Mouse (Mus musculus): Measurements from ENCODE around the gene Myl6.

Gene Myl6

DNA sequence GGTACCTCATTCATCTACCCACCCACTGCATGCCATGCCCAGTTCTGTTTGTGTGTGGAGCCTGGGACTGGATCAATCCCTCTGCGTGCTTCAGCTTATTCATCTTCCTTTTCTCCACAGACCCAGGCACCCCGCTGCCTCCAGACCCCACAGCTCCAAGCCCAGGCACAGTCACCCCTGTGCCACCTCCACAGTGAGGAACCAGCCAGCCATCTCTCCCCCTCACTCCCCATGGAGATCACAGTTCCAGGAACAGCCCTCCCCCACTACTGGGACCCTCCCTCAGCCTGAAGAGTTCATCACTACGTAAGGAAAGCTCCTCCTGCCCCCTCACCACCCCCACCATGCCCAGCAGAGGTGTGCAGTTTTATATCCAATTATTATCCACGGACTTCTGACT, 5.2 kb downstream of the Myl6 start:
- DNase-seq: no peak

DNA sequence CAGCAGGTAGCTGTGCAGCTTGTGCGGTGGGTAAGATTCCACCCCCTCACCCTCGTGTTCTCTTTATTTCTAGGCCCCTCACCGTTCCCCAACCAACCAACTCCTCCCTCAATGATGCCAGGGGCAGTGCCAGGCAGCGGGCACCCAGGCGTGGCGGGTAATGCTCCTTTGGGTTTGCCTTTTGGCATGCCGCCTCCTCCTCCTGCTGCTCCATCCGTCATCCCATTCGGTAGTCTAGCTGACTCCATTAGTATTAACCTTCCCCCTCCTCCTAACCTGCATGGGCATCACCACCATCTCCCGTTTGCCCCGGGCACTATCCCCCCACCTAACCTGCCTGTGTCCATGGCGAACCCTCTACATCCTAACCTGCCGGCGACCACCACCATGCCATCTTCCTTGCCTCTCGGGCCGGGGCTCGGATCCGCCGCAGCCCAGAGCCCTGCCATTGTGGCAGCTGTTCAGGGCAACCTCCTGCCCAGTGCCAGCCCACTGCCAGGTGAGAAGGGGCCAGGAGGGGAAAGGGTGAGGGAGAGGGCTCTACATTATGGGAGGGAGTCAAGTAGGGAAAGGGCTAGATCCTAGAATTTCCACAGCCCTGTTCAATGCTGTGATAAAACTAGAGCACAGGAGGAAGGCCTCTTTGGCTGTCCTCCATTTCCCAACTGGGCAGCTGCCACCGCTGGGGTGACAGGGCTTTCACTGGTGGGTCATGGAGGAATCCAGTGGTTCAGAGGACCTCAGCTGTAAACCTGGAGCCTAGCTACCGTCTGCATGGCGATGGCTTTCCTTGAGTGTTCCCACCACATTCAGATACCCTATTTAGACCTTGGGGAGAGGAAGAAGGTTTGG, 5.9 kb downstream of the Myl6 start:
- DNase-seq: no peak

DNA sequence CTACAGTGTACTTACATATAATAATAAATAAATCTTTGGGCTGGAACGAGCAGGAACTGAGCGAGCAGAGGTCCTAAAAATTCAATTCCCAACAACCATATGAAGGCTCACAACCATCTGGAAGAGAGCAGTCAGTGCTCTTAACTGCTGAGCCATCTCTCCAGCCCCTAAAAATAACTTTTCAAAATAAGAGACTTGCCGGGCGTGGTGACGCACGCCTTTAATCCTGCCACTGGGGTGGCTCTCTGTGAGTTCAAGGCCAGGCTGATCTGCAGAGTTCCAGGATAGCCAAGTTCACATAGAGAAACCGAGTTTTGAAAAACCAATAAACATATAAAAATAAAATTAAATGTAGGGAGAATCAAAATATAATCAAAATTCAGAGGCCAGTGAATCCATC, 7.6 kb downstream of the Myl6 start:
- no peak for DNase-seq

DNA sequence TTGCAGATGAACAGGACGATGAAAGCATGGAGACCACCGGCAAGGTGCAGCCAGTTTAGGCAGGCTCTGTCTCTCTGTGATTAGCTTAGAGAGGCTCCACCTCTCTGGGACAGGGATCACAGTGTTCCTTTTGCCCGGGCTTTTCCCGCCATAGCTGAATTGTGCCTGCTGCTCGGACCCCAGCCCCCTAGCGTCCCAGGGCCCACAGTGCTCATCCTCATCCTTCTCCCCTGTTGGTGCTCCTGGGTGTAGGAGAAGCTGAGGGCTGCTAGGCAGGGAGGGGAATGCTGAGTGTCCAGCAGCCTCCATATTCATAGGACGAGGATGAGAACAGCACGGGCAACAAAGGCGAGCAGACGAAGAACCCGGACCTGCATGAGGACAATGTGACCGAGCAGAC, 19.6 kb downstream of the Myl6 start:
- no peak for DNase-seq

DNA sequence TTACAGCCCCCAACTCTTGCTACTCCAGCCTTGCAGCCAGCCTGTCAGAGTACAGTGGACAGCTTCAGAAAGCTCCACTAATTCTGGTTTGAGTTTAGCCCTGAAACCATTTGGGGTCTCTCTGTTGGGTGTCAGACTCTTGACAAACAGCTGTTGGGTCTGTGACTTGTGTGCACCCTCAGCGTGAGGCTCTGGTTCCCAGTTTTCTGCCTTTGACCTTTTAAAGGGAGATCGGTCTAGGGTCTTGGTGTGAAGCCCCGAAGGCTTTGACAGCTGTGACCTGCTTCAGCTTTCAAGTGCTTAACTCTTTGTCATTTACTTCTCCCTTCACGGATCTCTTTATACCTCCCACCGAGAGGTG, 33.7 kb downstream of the Myl6 start:
- no peak for DNase-seq

DNA sequence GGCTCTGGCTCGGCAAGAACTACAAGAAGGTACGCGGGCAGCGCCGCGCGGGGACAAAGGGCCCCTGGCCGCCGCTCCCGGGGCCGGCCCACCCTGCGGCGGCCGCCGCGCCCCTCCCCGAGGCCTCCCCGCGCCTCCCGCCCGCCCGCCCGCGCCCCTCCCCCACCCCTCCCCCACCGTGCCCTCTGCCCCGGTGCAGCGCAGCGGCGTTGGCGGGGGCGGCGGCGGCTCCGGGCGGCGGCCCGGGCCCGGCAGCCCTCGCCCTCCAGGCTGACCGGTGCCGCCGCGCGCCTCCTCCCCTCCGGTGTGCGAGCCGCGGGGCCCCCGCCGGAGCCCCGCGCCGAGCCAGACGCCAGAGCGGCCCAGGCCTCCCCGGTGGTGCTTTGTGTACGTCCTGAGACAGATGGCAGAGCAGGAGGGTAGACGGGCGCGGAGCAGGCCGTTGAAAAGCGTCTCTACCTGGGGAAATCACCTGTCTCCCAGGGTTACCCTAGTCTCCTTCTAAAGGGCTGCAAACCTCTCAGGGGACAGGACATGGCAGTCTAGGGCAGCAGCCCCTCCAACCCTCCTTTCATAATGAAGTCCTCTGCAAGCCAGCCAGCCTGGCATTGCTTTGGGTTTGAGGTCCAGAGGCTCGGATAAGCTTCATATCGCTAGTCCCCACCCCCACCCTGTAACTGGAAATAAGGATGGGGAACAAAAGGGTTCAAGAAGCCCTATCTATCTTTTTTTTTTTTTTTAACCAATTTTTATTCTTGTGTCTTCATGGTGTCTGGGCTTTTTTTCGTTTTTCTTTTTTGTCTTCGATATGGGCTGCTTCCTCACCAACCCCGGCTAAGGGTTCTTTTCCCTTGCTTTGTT, 34.3 kb downstream of the Myl6 start:
- DNase-seq: no peak

DNA sequence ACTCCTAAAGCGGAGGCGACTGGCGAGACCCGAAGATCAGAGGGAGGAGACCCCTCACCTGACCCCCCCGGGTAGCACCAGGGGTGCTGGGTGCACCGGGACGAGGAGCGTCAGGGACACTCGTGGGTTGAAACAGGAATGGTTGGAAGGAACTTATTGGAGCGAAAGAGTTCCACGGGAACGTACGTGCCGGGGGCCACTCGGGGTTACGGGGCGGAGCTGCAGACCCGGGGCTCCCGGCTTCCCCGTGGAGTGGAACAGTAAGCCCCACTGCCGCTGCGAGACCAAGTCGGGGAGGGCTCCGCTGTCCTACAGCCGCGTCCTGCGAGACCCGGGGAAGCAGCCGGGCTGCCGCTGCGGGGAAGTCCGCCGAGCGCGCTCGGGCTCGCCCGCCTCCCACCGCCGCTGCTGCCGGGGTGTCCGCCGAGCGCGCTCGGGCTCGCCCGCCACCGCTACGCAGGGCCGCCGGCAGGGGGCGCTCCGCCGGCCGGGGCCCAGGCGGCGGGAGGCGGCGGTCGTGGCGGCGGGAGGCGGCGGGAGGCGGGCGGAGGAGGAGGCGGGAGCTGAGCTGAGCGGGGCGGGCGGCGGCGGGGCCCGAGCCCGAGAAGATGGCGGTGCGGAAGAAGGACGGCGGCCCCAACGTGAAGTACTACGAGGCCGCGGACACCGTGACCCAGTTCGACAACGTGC, 35.1 kb downstream of the Myl6 start, which contains the start of gene Smarcc2:
Gene Smarcc2, plus strand, starts transcription at position 530 of the 690 bp plus-strand sequence.
- peak; percentile 68 for DNase-seq

DNA sequence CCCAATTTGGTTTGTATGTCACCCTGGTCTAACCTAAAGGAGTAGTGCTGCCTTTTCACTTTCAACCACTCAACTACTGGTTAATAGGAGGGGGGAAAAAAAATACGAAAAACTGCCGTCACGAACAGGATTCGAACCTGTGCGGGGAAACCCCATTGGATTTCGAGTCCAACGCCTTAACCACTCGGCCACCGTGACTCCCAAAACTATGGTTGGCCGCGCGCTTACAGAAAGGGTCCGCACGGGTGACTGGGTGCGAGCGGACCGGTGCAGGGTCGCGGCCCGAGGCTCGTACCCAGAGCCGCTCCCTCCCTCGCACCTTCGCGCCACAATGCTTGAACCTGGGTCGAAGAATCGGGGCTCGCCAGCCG, 35.6 kb downstream of the Myl6 start:
- DNase-seq: peak; percentile 78

DNA sequence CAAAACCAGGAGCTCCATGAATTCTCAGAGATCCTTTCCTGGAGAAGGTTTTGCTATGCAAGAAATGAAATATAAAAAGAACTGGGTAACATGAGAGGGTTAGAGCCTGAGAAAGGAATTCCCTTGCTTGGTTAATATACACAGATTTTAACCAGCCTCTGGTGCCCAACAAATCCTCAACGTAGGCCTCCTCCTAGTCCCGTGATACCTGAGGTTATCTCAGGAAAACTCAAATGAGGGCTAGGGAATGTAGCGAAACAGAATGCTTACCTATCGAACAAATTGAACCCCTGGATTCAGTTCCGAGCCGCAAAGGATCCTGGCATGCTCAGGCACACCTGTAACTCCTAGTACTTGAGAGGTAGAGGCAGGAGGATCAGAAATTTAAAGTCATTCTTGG, 36.3 kb downstream of the Myl6 start:
- DNase-seq: no peak

DNA sequence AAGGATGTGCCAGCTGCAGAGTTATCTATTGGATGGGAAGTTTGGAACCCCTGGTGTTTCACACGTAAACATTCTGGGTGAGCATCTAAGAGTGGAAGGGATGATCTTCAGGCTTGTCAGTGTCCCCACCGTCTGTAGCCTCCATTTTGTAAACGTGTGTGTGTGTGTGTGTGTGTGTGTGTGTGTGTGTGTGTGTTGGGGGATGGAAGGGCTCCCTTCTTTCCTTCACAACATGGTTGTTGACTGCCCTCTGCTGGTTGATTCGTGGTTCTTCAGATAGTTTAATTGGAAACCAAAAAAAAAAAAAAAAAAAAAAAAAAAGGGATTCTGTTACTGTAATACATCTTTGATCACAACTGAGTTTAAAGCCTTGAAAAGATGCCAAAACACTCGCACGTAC, 38.7 kb downstream of the Myl6 start:
- no peak for DNase-seq

DNA sequence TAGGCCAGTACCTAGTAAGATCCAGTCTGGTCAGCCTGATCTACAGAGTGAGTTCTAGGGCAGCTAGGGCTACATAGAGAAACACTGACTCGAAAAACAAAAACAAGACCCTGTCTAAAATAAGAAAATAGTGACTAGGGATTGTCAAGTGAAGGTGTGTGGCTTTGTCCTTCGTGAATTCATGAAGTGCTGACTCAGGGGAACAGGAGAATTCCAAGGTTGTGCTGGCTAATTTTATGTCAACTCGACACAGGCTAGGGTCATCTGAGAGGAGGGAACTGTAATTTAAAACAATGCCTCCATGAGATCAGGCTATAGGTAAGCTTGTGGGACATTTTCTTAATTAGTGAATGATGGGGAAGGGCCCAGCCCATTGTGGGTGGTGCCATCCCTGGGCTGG, 39.5 kb downstream of the Myl6 start:
- DNase-seq: no peak

DNA sequence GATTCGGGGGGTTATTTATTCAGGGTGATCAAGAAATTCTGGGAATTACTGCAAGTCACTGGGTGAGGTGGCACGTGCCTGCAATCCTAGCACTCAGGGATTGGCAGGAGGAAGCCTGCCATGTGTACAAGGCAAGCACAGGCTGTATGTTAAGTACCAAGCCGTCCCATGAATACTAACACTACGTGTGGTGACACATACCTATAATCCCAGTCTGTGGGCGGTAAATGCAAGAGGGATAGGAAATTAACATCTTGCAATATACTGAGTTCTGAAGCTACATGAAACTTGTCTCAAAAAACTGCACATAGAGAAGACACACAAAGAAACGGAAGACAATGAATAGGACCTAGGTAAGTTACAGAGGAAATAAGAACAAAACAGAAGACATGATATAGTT, 42.9 kb downstream of the Myl6 start:
- no peak for DNase-seq

DNA sequence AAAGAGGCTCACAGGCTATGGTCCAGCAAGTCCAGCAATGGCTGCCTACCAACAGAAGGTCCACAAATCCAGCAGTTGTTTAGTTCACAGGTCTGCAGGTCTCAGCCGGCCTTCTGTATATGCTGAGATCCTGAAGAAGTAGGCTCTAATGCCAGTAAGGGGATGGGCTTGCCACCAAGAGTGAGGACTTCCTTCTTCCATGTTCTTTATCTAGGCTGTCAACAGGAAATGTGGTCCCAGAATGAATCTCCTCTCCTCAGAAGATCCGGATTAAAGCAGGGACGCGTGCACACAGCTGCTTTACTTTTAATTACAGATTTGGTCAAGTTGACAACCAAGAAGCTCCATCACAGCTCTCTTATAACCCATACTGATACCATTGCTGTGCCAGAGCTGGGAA, 48.5 kb downstream of the Myl6 start:
- DNase-seq: no peak

DNA sequence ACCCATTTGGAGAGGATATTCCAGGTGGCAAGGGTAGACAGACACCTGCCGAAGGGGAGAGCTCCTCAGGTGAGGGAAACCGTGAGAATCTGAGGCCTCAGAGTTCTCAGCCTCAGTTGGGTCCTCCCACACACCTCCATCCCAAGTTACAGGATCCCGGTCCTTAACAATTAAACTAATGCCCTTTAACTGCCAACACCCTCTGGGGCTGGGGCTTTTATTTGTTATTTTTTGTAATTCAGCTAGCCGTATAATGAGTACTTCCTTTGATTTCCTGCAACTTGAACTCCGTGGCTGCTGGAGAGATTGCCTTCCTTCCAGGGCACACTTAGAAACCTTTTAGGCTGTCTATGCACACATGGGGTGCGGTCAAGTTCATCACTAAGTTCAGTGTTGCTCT, 49.6 kb downstream of the Myl6 start:
- no peak for DNase-seq

DNA sequence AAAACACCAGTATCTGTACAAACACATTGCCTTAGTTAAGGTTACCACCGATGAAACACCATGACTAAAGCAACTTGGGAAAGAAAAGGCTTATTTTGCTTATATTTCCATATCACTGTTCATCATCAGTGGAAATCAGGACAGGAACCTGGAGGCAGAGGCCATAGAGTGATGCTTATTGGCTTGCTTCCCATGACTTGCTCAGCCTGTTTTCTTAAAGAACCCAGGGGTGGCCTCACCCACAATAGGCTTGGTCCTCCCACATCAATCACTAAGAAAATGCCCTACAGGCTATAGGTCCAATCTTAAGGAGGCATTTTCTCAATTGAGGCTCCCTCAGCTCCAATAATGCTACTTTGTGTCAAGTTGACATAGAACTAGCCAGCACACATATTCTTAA, 51.2 kb downstream of the Myl6 start:
- DNase-seq: no peak

DNA sequence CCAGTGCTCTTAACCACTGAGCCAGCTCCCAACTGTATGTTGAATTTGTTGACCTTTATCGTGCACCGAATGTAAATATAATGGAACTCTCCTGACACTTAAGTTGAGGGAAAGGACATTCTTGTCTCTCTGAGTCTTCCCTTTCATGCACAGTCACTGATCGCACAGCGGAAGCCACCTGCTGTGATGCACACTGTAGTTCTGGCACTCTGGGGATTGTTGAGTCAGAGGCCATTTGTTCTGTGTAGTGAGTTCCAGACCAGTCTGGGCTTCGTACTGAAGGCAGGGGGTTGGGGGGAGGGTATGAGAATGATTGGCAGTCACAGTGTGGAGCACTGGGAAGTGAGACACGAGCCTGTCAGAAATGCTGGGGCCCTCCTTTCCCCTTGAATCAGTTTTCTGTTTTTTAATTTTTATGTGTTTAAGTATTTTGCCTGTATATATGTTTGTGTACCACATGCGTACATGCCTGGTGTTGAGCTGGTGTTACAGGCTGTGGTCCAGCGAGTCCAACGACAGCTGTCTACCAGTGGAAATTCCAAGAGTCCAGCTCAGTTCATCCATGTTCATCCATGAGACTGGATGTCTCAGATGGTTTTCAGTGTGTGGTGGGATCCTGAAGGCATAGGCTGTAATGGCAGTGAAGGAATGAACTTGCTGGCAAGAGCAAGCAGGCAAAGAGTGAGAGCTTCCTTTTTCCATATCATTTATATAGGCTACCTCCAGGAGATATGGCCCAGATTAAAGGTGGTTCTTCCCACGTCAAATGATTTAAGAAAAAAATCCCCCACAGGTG, 52.4 kb downstream of the Myl6 start:
- DNase-seq: no peak
